Mouse (Mus musculus): Measurements from ENCODE around the gene Tm6sf1. TPM values are rescaled to one million over a fixed set of nuclear protein-coding genes. Genes with fewer than 3 reads are reported as not detected.

Gene Tm6sf1
- total RNA-seq, 4 experiments from 2014 or later: 8.0 to 10.9 (median 8.8) TPM

GRCm38 (mm10) chr7:81850171-81850570 lies 8.6 kb upstream of the Tm6sf1 start:
- no peak for DNase-seq (ENCODE audit: low spot score)

DNA sequence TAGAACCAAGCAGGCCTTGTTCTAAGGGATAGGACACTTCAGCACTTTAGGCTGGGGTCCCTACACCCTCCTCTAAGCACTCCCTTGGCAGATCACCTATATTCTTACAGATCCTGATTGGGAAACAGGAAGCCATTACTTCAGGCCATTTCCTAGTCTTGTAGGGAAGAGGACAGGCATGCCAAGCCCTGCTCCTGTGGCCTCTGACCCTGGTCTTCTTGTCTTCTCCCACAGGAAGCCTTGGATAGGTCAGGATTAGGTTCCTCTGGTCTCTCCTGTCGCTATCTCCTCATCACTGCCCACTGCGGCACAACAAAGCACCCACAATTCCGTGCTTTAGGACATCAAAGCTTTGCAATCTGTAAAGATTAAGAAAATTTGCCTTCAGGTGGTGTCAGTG lies 7.1 kb upstream of the Tm6sf1 start:
- DNase-seq (ENCODE audit: low spot score): no peak

DNA sequence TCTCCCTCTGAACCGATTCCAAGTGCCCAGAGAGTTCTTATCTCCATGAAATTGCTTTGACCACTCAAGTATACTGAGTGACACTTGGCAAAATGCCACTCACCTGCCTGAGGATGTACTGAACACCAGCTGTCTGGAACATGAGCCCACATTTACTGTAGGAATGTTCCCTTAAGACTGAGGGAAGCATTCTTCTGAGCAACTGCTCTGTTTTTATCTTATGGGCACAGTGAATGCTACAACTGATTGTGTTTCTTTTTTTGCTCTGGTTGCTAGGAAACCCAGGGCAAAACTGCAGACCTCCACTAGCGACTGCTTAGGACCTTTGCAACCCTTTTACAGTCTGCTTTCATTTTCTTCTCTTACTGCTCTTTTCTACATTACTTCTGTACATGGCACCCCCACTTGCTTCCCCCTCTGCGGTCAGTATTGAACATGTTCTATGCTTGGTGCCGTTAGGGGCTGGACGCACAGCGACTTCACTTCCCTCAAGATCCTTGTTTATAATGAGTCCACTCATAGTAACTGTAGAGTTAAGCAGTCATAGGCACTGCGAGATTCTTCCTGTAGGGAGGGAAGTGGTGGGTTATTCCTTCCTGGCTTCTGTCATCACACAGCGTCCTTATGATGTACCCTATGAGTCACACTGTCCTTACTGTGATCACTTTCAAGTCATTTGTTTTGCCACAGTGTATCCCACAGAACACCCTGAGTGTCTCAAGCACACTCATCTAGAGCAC lies 4.1 kb upstream of the Tm6sf1 start:
- DNase-seq (ENCODE audit: low spot score): no peak

DNA sequence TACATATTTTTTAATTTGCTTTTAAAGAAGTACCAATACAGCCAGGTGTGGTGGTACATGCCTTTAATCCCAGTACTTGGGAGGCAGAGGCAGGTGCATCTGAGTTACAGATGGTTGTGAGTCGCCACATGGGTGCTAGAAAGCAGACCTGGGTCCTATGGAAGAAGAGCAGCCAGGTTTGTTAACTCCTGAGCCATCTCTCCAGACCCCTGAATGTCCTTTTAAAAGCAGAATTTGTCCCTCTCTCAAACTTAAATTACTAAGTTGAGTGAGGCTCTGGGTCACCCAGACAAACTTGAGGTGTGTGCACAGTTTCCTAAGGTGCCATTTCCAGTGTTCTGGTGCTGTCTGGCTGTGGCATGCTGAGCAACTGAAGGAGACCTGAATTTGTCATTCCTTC lies 3.1 kb upstream of the Tm6sf1 start, which contains the start of gene Gm10160:
TSS of gene Gm10160 (minus strand) at position 101 of the 400 bp plus-strand sequence.
- no peak for DNase-seq (ENCODE audit: low spot score)

DNA sequence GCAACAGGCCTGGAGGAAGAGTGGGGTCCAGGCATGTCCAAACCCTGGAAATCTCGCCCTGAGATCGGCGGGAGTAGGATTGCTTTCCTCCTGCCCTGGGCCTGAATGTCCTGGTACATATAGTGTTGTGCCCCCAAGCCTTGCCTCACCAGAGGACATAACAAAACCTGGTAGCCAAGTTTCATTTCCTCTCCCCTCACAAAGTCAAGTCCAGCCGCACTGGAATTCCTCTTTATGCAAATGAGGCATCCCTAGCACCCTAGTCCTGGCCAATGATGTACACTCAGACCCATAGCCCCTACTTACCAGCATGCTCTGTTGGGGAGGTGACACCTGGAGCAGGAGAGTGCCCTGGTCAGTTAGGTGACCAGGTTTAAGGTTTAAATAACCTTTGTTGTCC lies 2.6 kb upstream of the Tm6sf1 start:
- DNase-seq (ENCODE audit: low spot score): no peak

- no peak for DNase-seq (ENCODE audit: low spot score)
These were observed 565 bp upstream of the Tm6sf1 start for GRCm38 (mm10) chr7:81858236-81858635.

DNA sequence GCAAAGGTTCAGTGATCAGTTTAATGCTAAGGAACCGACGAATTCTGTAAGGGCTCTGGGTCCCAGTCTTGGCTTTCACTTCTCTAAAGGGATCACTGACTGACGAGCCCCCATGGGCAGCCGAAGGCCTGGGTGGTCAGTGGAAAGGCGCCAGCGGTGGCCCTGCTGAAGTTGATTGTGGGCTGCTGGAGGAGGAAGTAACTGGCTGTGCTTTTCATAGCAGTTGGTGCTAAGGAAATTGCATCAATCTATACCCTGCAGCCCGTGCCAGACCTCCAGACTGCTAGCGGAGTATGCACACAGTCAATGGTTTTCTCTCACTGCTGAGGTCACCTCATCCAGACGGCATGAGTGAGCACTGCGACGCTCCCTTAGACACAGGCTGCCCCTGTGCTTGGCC lies 1.3 kb downstream of the Tm6sf1 start:
- DNase-seq (ENCODE audit: low spot score): peak; percentile 57

- DNase-seq (ENCODE audit: low spot score): no peak
These were observed 2.2 kb downstream of the Tm6sf1 start for GRCm38 (mm10) chr7:81860996-81861395.

DNA sequence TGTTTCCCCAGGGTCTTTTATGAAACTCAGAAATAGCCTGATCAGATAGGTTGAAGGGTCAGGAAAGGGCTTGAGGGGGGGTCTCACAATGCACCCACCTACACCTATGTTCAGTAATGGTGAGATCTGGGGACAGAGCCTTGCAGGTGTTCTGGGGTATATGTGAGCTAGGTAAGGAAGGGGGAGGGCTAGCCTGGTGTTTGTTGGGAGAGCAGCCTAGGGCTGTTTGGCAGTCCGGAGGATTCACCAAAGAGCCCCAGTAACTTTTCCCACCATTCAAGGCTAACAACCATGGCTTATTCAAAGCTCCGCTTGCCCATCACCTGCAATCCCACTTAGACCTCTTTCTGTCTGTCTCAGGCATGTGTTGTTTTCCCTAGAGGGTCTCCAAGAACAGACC lies 2.7 kb downstream of the Tm6sf1 start:
- no peak for DNase-seq (ENCODE audit: low spot score)

- DNase-seq (ENCODE audit: low spot score): no peak
These were observed 3.1 kb downstream of the Tm6sf1 start for GRCm38 (mm10) chr7:81861921-81862320.

- DNase-seq (ENCODE audit: low spot score): peak; percentile 57
These were observed 4.1 kb downstream of the Tm6sf1 start for GRCm38 (mm10) chr7:81862587-81863583.

- DNase-seq (ENCODE audit: low spot score): no peak
These were observed 5.8 kb downstream of the Tm6sf1 start for GRCm38 (mm10) chr7:81864552-81864951.

DNA sequence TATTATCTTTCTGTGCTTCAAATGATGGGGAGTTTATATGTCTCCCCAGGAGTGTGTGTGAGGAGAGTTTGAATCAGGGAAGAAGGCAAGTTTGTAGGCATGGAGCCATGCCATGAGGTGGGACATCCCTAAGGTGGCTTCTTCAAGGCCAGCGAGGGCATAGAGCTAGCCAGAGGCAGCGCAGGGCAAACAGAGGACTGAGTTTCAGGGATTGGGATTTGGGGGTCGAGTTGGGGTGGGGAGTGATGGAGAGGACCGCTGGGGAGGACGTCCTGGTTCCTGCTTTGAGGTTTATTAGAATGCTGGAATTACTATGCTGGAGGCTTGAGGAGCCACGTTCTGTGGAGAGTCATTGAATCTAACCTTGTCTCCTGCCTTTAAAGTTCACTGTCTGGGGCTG lies 7.1 kb downstream of the Tm6sf1 start:
- no peak for DNase-seq (ENCODE audit: low spot score)

DNA sequence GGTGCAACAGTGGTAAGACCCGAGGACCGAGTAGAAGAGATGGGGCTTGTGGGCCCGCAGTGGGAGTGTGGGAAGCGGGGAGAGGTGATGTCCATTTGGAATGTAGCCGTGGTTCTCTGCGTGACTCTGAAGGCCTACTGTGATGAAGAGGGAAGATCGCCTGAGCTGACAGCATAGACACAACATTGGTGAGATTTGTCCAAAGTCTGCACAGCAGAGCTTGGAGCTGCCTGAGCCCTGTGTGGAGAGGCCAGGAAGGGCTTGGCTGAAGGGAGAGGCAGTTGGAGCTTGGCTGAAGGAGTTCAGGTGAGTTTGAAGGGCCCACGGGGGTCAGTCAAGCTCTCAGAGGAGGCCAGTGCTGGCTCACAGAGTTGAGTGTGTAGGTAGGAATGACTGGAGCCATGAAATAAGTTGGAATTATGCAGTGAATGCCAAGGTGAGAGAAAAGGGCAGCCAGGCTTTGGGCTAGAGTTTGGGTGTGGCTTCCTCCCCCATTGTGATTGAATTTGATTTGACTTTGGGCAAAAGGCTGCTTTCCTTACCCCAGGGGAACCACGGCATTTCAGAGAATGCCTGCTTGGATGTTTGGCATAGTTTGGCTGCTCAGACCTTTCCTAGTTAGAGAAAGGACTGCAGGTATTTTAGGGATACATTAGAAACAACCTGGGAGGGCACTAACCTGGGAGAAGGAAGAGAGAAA lies 8.6 kb downstream of the Tm6sf1 start:
- DNase-seq (ENCODE audit: low spot score): no peak

- peak; percentile 47 for DNase-seq (ENCODE audit: low spot score)
These were observed 9.4 kb downstream of the Tm6sf1 start for GRCm38 (mm10) chr7:81868158-81868557.

DNA sequence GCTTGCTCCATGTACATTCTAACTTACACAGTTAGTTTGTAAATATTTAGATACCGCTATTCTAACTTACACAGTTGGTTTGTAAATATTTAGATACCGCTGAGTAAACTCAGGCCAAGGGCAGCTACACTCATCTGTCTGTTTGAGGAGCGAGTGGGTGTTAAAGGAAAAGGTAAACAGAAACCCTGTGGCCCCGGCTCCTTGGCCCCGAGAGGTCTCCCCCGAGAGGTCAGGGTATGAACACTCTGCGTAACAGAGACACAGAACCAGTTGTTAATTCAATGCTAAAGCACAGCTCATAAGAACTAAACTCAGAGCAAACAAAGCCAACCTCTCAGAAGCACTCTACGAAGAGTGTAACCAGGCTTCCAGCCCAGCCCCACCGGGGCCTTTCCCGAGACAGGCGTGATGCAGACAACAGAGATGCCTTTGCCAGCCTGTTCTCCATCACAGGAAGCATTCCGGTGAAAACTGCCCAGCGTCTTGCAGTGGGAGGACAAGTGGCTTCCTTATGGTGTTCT lies 13.8 kb downstream of the Tm6sf1 start:
- DNase-seq (ENCODE audit: low spot score): no peak

DNA sequence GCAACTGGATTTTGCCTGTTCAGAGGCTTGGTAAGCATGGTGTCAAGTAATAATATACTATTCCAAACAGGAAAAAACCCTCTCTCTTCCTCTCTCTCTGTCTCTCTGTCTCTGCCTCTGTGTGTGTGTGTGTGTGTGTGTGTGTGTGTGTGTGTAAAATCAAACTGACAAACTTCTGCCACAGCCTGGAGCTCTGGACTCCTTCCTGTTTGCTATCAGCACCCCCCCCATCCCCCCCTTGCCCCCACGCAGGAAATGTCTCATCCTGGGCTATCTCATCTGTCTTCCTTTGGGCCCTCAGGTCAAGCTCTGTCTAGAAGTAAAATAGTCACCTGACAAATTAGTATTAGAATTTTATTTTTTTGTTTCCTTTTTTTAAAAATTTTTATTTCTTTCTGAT lies 15.0 kb downstream of the Tm6sf1 start:
- DNase-seq (ENCODE audit: low spot score): no peak

DNA sequence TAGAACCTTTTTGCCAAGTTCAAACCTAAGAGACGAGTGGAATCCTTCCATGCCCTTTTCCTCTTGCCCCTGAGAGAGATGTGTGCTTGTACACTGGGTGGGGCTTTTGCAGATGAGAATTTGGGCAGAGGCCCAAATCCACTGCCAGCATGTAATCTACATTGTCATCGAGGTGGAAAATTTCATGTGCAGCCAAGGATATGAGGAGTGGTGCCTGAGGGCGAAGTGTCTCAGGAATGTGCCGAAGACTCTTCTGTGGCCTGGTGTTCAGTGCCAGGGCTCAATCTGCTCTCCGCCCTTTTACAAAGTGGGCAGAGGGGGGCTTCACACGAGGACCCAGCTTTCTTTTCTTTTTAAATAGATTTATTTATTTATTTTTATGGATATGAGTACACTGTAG lies 15.8 kb downstream of the Tm6sf1 start:
- no peak for DNase-seq (ENCODE audit: low spot score)

DNA sequence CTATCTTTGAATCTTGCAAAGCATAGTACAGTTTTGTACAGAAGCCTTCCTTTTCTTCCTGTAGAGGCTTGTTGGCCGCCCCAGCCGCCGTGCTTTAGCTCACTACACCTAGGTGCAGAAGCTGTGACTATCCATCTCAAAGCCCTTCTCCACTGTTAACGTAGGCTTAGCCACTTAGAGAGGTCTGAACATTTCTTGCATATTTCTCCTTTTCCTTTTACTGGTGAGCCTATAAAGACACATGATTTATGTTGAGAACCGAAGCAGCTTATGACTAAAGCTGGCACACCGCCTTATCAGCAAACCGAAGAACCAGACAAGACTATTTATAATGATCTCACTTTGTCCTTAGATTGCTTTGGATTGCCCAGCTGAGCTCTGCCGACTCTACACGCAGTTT lies 16.6 kb downstream of the Tm6sf1 start:
- DNase-seq (ENCODE audit: low spot score): no peak

DNA sequence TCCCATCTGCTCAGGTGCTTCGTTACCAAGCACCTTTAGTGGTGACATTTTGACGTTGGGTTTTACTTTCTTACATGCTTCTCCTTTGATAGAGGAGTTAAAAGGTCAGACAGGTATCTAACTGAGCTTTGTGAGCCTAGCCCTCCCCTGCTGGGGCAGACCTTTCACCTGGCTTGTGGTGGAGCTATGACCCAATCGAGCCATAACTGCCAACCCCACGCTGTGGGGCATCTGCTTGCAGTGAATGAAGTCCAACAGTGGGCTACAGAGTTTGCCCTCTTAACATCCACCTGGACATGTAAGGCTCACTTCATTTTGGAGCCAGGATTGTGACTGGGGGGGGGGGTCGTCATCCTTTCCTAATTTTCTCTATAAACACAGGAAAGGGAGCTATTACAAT lies 21.5 kb downstream of the Tm6sf1 start:
- DNase-seq (ENCODE audit: low spot score): no peak

DNA sequence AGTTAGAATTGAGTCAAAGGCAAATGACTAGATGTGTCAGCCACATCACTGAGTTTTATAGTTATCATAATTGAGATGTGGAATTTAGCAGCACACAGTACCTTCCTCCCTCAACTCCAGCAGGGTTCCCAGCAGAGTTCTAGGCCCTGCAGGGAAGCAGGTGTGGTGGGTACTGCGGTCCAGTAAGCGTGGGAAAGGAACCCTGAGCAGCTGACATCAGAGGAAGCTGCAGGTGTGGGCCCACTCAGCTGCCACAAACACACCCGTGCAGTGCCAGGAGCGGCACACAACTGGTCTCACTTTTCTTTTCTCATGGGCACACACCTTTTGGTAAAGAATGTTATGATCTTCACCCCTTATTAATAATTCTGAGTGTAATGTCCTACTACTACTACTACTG lies 22.0 kb downstream of the Tm6sf1 start:
- no peak for DNase-seq (ENCODE audit: low spot score)

DNA sequence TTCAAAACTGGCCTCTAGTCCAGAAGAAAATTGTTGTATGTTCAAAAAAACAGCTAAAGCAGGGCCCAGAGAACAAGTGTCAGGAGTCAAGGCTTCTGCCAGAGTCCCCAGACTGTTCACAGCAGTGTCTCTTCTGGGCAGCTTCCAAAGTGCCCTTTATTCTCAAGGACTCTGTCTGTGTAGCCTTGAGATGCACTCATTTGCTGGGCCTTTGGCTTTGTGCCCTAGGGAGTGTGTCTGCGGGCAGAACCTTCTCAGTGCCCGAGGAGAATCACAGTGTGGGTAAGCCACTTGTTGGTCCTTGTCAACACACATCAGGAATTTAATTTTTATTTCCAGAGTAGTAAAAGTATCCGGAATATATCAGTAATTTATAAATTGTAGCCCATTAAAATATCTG lies 22.8 kb downstream of the Tm6sf1 start:
- no peak for DNase-seq (ENCODE audit: low spot score)

All from heart, adult 8-10 months (tissue).